Comparison of ENCODE assay signal across 38 mouse cellular contexts in the genomic region with DNA sequence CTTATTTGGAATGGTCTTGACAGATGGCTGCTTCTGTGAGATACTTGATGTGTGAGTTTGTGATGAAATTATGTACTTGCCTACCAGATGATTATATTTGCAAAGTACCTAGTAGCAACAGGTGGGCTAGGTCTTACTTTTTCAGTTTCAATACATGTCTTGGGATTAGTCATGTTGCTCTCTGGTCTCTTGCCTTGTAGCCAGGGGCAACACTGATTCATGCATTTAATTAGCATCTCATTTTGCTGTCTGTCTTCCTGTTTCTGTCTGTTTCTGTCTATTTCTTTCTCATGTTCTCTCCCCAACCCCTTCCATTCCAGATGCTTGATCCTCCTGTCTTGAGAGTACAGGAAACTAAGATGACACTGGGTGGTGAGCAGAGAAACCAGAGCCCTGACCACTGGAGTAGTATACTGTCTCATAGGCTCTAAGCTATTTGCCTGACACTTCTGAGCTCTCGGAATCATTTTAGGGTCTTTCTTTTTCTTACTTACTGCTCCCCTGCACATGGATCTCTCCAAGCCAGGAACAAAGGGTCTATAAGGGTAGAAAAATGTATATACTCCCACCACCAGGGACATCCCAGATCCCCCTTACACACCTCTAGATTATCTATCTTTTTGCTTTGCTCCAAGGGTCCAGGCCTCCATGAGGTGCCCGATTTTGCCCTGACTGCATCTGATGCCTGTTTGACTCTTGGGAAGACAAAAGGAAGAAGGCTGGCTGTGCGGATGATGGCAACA. TPM values are rescaled to one million over a fixed set of nuclear protein-coding genes. Genes with fewer than 3 reads are reported as not detected.
DNase-seq lines count a peak whose midpoint lies in the region; ATAC-seq and TF ChIP-seq lines count a peak whose summit lies in the region.
"Had no signal": no experiment of that assay in that cellular context is flagged by ENCODE, and none has a peak within 500 bp of the region (broad histone marks: within the 10 kb centered on the region; RNA-seq: fewer than 3 reads in every experiment).

No protein-coding gene starts in this region.

- H3K4me1 ChIP-seq in forebrain, embryonic 11.5 days (replicated peaks; ENCODE audit: control insufficient read depth, insufficient read depth, low read length), result no peaks in the 10 kb centered on the region
- 0 out of 2 replicates have a peak, but pooled peaks cover 2% of the 10 kb centered on the region for H3K4me1 ChIP-seq in forebrain, embryonic 13.5 days
- H3K4me1 ChIP-seq in midbrain, embryonic 10.5 days, result peaks cover 15% of the 10 kb centered on the region
- H3K4me1 ChIP-seq in midbrain, embryonic 16.5 days (ENCODE audit: control insufficient read depth, insufficient read depth, low read length), result 0 out of 2 replicates have a peak, but pooled peaks cover 4% of the 10 kb centered on the region
- H3K4me1 ChIP-seq in CH12.LX (ENCODE audit: control insufficient read depth in 1 of 2, insufficient read depth in 2 of 2), result peaks cover 11 to 38% of the 10 kb centered on the region in 2 experiments
- H3K4me1 ChIP-seq: embryonic facial prominence, embryonic 13.5 days; liver, embryonic 15.5 days; stomach, embryonic 15.5 days had no signal

- no peak overlapping the region for H3K9ac ChIP-seq in forebrain, embryonic 11.5 days (ENCODE audit: low read length)
- no peak overlapping the region for H3K9ac ChIP-seq in forebrain, embryonic 13.5 days
- no peak overlapping the region for H3K9ac ChIP-seq in midbrain, embryonic 16.5 days (ENCODE audit: low read depth, low read length)
- no peak overlapping the region for H3K9ac ChIP-seq in CH12.LX (ENCODE audit: insufficient read depth, low read depth)
- H3K9ac ChIP-seq: embryonic facial prominence, embryonic 13.5 days; liver, embryonic 15.5 days; lung, embryonic 14.5 days; stomach, embryonic 15.5 days had no signal

- 0 out of 2 replicates have a peak, but pooled peaks have one; percentile 24 for ATAC-seq in forebrain, embryonic 11.5 days (replicated peaks; ENCODE audit: low FRiP score)
- ATAC-seq in forebrain, embryonic 13.5 days, result no peak
- no peak for ATAC-seq in midbrain, embryonic 16.5 days
- ATAC-seq: intestine, embryonic 16.5 days; Patski had no signal

- no peaks in the 10 kb centered on the region for H3K36me3 ChIP-seq in forebrain, embryonic 11.5 days (ENCODE audit: control insufficient read depth, insufficient read depth, low read length)
- no peaks in the 10 kb centered on the region for H3K36me3 ChIP-seq in forebrain, embryonic 13.5 days (ENCODE audit: poor library complexity, severe bottlenecking)
- H3K36me3 ChIP-seq in midbrain, embryonic 10.5 days, result no peaks in the 10 kb centered on the region
- no peaks in the 10 kb centered on the region for H3K36me3 ChIP-seq in midbrain, embryonic 16.5 days (ENCODE audit: control insufficient read depth, insufficient read depth, low read length)
- H3K36me3 ChIP-seq in CH12.LX (replicated peaks in 1 of 2; ENCODE audit: control insufficient read depth in 1 of 2, insufficient read depth in 1 of 2, low read length in 1 of 2), result no peaks in the 10 kb centered on the region
- H3K36me3 ChIP-seq: embryonic facial prominence, embryonic 13.5 days; forebrain, embryonic 10.5 days; liver, embryonic 15.5 days; stomach, embryonic 15.5 days had no signal

- DNase-seq in forebrain, embryonic 11.5 days (ENCODE audit: low spot score), result no peak
- peak; percentile 16 for DNase-seq in midbrain, embryonic 10.5 days (ENCODE audit: low spot score)
- DNase-seq in CH12.LX (ENCODE audit: extremely low read depth), result peak; percentile 79
- DNase-seq in embryo, embryonic 11 days, result peak; percentile 2
- DNase-seq in kidney, adult 11 months, result no peak
- no peak for DNase-seq in layer of hippocampus, adult 8-10 months (ENCODE audit: low spot score in 2 of 2)
- DNase-seq: adrenal gland, postnatal 10 days; cerebellum, adult 11-12 months; cerebellum, adult 9-11 months; gastrocnemius, postnatal 14 days; heart, adult 18-20 months; heart, postnatal 36 days; kidney, postnatal 14 days; liver; lung, embryonic 14.5 days; lung, postnatal 14 days; right cerebral cortex, postnatal 25 days; thymus, postnatal 14 days had no signal

- TF ChIP-seq POLR2A in CH12.LX (IDR thresholded peaks at IDR 0.05; ENCODE audit: low read depth, low read length), result no peak

- H3K4me3 ChIP-seq in forebrain, embryonic 11.5 days (ENCODE audit: low read depth, low read length), result no peak overlapping the region
- H3K4me3 ChIP-seq in forebrain, embryonic 13.5 days, result no peak overlapping the region
- no peak overlapping the region for H3K4me3 ChIP-seq in midbrain, embryonic 10.5 days
- H3K4me3 ChIP-seq in midbrain, embryonic 16.5 days (ENCODE audit: low read depth, low read length), result no peak overlapping the region
- no peak overlapping the region for H3K4me3 ChIP-seq in CH12.LX (replicated peaks in 1 of 3; ENCODE audit: low read depth in 2 of 3, low read length in 2 of 3, poor library complexity in 1 of 3)
- H3K4me3 ChIP-seq: embryonic facial prominence, embryonic 13.5 days; forebrain, embryonic 10.5 days; liver, embryonic 15.5 days; myocyte; stomach, embryonic 15.5 days had no signal

- H3K27me3 ChIP-seq in forebrain, embryonic 11.5 days (ENCODE audit: control insufficient read depth, insufficient read depth, low read length), result no peaks in the 10 kb centered on the region
- no peaks in the 10 kb centered on the region for H3K27me3 ChIP-seq in forebrain, embryonic 13.5 days
- no peaks in the 10 kb centered on the region for H3K27me3 ChIP-seq in midbrain, embryonic 10.5 days (ENCODE audit: low read depth, poor library complexity, severe bottlenecking)
- H3K27me3 ChIP-seq in midbrain, embryonic 16.5 days (ENCODE audit: control insufficient read depth, insufficient read depth, low read depth, low read length), result no peaks in the 10 kb centered on the region
- H3K27me3 ChIP-seq in CH12.LX (replicated peaks), result no peaks in the 10 kb centered on the region
- H3K27me3 ChIP-seq: embryonic facial prominence, embryonic 13.5 days; liver, embryonic 15.5 days; Patski; stomach, embryonic 15.5 days had no signal

- no peak for TF ChIP-seq CTCF in CH12.LX (conservative IDR thresholded peaks at IDR 0.05 in 1 of 2, IDR thresholded peaks at IDR 0.05 in 1 of 2; ENCODE audit: low read depth in 2 of 2, low read length in 2 of 2)

- H3K9me3 ChIP-seq in forebrain, embryonic 11.5 days (ENCODE audit: control insufficient read depth, low read length), result no peaks in the 10 kb centered on the region
- no peaks in the 10 kb centered on the region for H3K9me3 ChIP-seq in forebrain, embryonic 13.5 days (replicated peaks)
- H3K9me3 ChIP-seq in midbrain, embryonic 10.5 days (replicated peaks), result no peaks in the 10 kb centered on the region
- no peaks in the 10 kb centered on the region for H3K9me3 ChIP-seq in midbrain, embryonic 16.5 days (replicated peaks; ENCODE audit: control insufficient read depth, low read length, poor library complexity, severe bottlenecking)
- H3K9me3 ChIP-seq in CH12.LX (replicated peaks; ENCODE audit: low read length), result no peaks in the 10 kb centered on the region
- H3K9me3 ChIP-seq: embryonic facial prominence, embryonic 13.5 days; forebrain, embryonic 10.5 days; liver, embryonic 15.5 days; stomach, embryonic 15.5 days had no signal

- TF ChIP-seq RAD21 in CH12.LX (IDR thresholded peaks at IDR 0.05; ENCODE audit: low read depth, low read length), result no peak

- peak; percentile 95 for TF ChIP-seq EP300 in CH12.LX (IDR thresholded peaks at IDR 0.05; ENCODE audit: low read length)

- no peaks in the 10 kb centered on the region for H3K79me2 ChIP-seq in CH12.LX (replicated peaks; ENCODE audit: control insufficient read depth, extremely low read depth, insufficient read depth, poor library complexity, severe bottlenecking)

- H3K4me2 ChIP-seq in forebrain, embryonic 11.5 days (ENCODE audit: low read depth, low read length, severe bottlenecking), result no peak overlapping the region
- no peak overlapping the region for H3K4me2 ChIP-seq in forebrain, embryonic 13.5 days
- H3K4me2 ChIP-seq in midbrain, embryonic 16.5 days (ENCODE audit: low read length), result no peak overlapping the region
- H3K4me2 ChIP-seq in CH12.LX (ENCODE audit: insufficient read depth, low read depth, poor library complexity, severe bottlenecking), result peak overlapping the region; percentile 65
- H3K4me2 ChIP-seq: embryonic facial prominence, embryonic 13.5 days; heart, embryonic 11.5 days; liver, embryonic 15.5 days; lung, embryonic 14.5 days; stomach, embryonic 15.5 days had no signal

- 77% methylated on average over 3 of the region's 3 CpGs for WGBS in forebrain, embryonic 11.5 days
- WGBS in forebrain, embryonic 13.5 days, result 87% methylated on average over 3 of the region's 3 CpGs
- 75% methylated on average over 3 of the region's 3 CpGs for WGBS in midbrain, embryonic 10.5 days
- 57% methylated on average over 3 of the region's 3 CpGs for WGBS in midbrain, embryonic 16.5 days

- no peak overlapping the region for H3K27ac ChIP-seq in forebrain, embryonic 11.5 days (ENCODE audit: low read depth, low read length)
- H3K27ac ChIP-seq in forebrain, embryonic 13.5 days, result no peak overlapping the region
- peak overlapping the region; percentile 67 for H3K27ac ChIP-seq in midbrain, embryonic 10.5 days (replicated peaks)
- H3K27ac ChIP-seq in midbrain, embryonic 16.5 days (ENCODE audit: low read length), result no peak overlapping the region
- H3K27ac ChIP-seq in CH12.LX (ENCODE audit: insufficient read depth, low read depth), result no peak overlapping the region
- H3K27ac ChIP-seq: embryonic facial prominence, embryonic 13.5 days; forebrain, embryonic 10.5 days; liver, embryonic 15.5 days; stomach, embryonic 15.5 days had no signal

- dilution Hi-C loops in CH12.LX (cut with MboI; ENCODE audit: extremely low pct_ligation_motif_present, extremely low pct_unique_long_range_greater_than_20kb, low sequenced_read_pairs), result no loop called here

- in situ Hi-C loops in CH12.LX (cut with MboI; ENCODE audit: low pct_ligation_motif_present, low pct_unique_long_range_greater_than_20kb, low sequenced_read_pairs), result no loop called here

TF ChIP-seq in CH12.LX, 34 proteins besides CTCF, POLR2A, EP300 and RAD21 (continues in another document):
- no peak for TF ChIP-seq MAZ (IDR thresholded peaks at IDR 0.05; ENCODE audit: low read depth, low read length)
- no peak for TF ChIP-seq NELFE (IDR thresholded peaks at IDR 0.05; ENCODE audit: low read depth, low read length)
- peak; percentile 86 for TF ChIP-seq JUND (conservative IDR thresholded peaks at IDR 0.05; ENCODE audit: low read depth, low read length)
- TF ChIP-seq ZMIZ1 (IDR thresholded peaks at IDR 0.05; ENCODE audit: low read depth, low read length), result 0 out of 2 replicates have a peak, but pooled peaks have one; percentile 30
- no peak for TF ChIP-seq KAT2A (IDR thresholded peaks at IDR 0.05; ENCODE audit: insufficient replicate concordance, low read length)

RNA-seq across cellular contexts. Expression of gene Gm17332, which starts 13.5 kb away (rescaled TPM):
- not detected in 2 replicates for polyA plus RNA-seq in forebrain, embryonic 11.5 days (2014; fragmentation: Nextera tagmentation; extraction: Ambion mirVana)
- polyA plus RNA-seq in forebrain, embryonic 13.5 days (2015; fragmentation: Nextera tagmentation; extraction: Ambion mirVana), result not detected in 2 replicates
- polyA plus RNA-seq in midbrain, embryonic 10.5 days (2016; fragmentation: Nextera tagmentation; extraction: Ambion mirVana), result not detected in 2 replicates
- polyA plus RNA-seq in midbrain, embryonic 16.5 days (2015; fragmentation: Nextera tagmentation; extraction: Ambion mirVana), result not detected in 2 replicates
- not detected in 2 replicates for total RNA-seq in CH12.LX (2012; rRNA removed)
- not detected in 2 replicates for total RNA-seq in CH12.LX (2014; rRNA removed)
- not detected in 2 replicates for polyA plus RNA-seq in CH12.LX (2012; ENCODE audit: insufficient read length, low read depth)
- not detected for total RNA-seq in layer of hippocampus, adult 8-10 months (2022)
- total RNA-seq: adrenal gland, postnatal 10 days; common myeloid progenitor, adult 5-6 weeks; gastrocnemius, postnatal 14 days; heart, adult 18-20 months; heart, postnatal 36 days; layer of hippocampus, postnatal 10 days; left cerebral cortex, adult 18-20 months; left cerebral cortex, postnatal 14 days; MEL; neutrophil, adult 5-6 weeks had no signal
- polyA plus RNA-seq: embryonic facial prominence, embryonic 13.5 days; forebrain, embryonic 10.5 days; heart, embryonic 11.5 days; heart, embryonic 16.5 days; intestine, embryonic 16.5 days; kidney, embryonic 14.5 days; limb, embryonic 11.5 days; liver, embryonic 15.5 days; lung, embryonic 14.5 days; myocyte; Patski; stomach, embryonic 15.5 days; urinary bladder, adult 2 months had no signal

Comparison
In these comparisons a context has a peak if more than half of its experiments do, and no peak if none do; other contexts are left out.
1. DNase-seq: peak in midbrain, embryonic 10.5 days (single experiment), CH12.LX (single experiment) and embryo, embryonic 11 days (single experiment); none in forebrain, embryonic 11.5 days (single experiment), kidney, adult 11 months (single experiment) and layer of hippocampus, adult 8-10 months (0 of 2).